In the genomic region with DNA sequence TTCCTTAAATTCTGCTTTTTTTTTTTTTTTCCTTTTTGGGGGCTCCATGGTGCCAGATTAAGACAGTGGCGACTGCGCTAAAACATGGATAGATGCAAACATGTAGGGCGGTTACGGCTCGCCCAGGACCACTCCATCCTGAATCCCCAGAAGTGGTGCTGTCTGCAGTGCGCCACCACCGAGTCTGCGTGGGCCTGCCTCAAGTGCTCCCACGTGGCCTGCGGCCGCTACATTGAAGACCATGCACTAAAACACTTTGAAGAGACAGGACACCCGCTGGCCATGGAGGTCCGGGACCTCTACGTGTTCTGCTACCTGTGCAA, we compare ENCODE assay signal across 9 mouse cellular contexts. TPM values are rescaled to one million over a fixed set of nuclear protein-coding genes. Genes with fewer than 3 reads are reported as not detected.
DNase-seq lines count a peak whose midpoint lies in the region; ATAC-seq and TF ChIP-seq lines count a peak whose summit lies in the region.
"Had no signal": no experiment of that assay in that cellular context is flagged by ENCODE, and none has a peak within 500 bp of the region (broad histone marks: within the 10 kb centered on the region; RNA-seq: fewer than 3 reads in every experiment).

No protein-coding gene starts in this region.

- peaks cover 4 to 8% of the 10 kb centered on the region in 2 experiments; a peak in 2 of 4 replicates for H3K4me1 ChIP-seq in heart, embryonic 14.5 days (ENCODE audit: control insufficient read depth in 2 of 2, insufficient read depth in 2 of 2, low read length in 2 of 2)
- H3K4me1 ChIP-seq in forebrain, postnatal 0 days (ENCODE audit: insufficient read depth): no peaks in the 10 kb centered on the region
- H3K4me1 ChIP-seq in liver, embryonic 16.5 days (ENCODE audit: control insufficient read depth, low read depth, low read length): peaks cover 2% of the 10 kb centered on the region; the same call in 1 of the 2 replicates

- no peak overlapping the region for H3K27ac ChIP-seq in heart, embryonic 14.5 days (replicated peaks in 1 of 2; ENCODE audit: control insufficient read depth in 1 of 2, insufficient read depth in 1 of 2, low read depth in 2 of 2, low read length in 2 of 2)
- H3K27ac ChIP-seq in forebrain, postnatal 0 days (ENCODE audit: low read depth, low read length): no peak overlapping the region
- no peak overlapping the region for H3K27ac ChIP-seq in liver, embryonic 16.5 days (ENCODE audit: low read length)

- 0 out of 2 replicates have a peak, but pooled peaks cover 15% of the 10 kb centered on the region for H3K36me3 ChIP-seq in heart, embryonic 14.5 days (ENCODE audit: control insufficient read depth, insufficient read depth, low read length)
- H3K36me3 ChIP-seq in forebrain, postnatal 0 days (ENCODE audit: insufficient read depth): peaks cover 14% of the 10 kb centered on the region
- H3K36me3 ChIP-seq in liver, embryonic 16.5 days (ENCODE audit: control insufficient read depth, insufficient read depth): peaks cover 3% of the 10 kb centered on the region; the same call in 1 of the 2 replicates

- no peak for DNase-seq in heart, adult 11 months
- peak; percentile 47 for DNase-seq in brain, adult 2 months (ENCODE audit: low read depth, low spot score)
- peak; percentile 12 for DNase-seq in forebrain, postnatal 0 days
- DNase-seq in thymus, postnatal 25 days: no peak
- no peak for DNase-seq in spleen, postnatal 14 days (ENCODE audit: low spot score in 2 of 2)
- DNase-seq in thymus, adult 18-20 months: no peak

- 16% methylated on average over 14 of the region's 14 CpGs for WGBS in heart, embryonic 14.5 days
- 22% methylated on average over 14 of the region's 14 CpGs for WGBS in forebrain, postnatal 0 days
- 30% methylated on average over 14 of the region's 14 CpGs for WGBS in liver, embryonic 16.5 days (ENCODE audit: insufficient replicate concordance)

- H3K9ac ChIP-seq in heart, embryonic 14.5 days (ENCODE audit: low read length): peak overlapping the region; percentile 69
- peak overlapping the region; percentile 37; the same call in 1 of the 2 replicates for H3K9ac ChIP-seq in forebrain, postnatal 0 days
- no peak overlapping the region for H3K9ac ChIP-seq in liver, embryonic 16.5 days (ENCODE audit: low read depth, low read length)

- H3K27me3 ChIP-seq in heart, embryonic 14.5 days (ENCODE audit: control insufficient read depth, insufficient read depth, low read length): peaks cover 8% of the 10 kb centered on the region; the same call in 1 of the 2 replicates
- no peaks in the 10 kb centered on the region for H3K27me3 ChIP-seq in forebrain, postnatal 0 days (ENCODE audit: insufficient read depth, low read length)
- peaks cover 16% of the 10 kb centered on the region for H3K27me3 ChIP-seq in liver, embryonic 16.5 days (ENCODE audit: control insufficient read depth, insufficient read depth, low read depth, low read length)

- peak overlapping the region; percentile 76 for H3K4me2 ChIP-seq in heart, embryonic 14.5 days (ENCODE audit: low read length)
- peak overlapping the region; percentile 50 for H3K4me2 ChIP-seq in forebrain, postnatal 0 days (ENCODE audit: low read depth)
- H3K4me2 ChIP-seq in liver, embryonic 16.5 days (ENCODE audit: low read depth, low read length): peak overlapping the region; percentile 59

- no peaks in the 10 kb centered on the region for H3K9me3 ChIP-seq in heart, embryonic 14.5 days (ENCODE audit: control insufficient read depth, low read length)
- no peaks in the 10 kb centered on the region for H3K9me3 ChIP-seq in forebrain, postnatal 0 days (ENCODE audit: low read length)
- no peaks in the 10 kb centered on the region for H3K9me3 ChIP-seq in liver, embryonic 16.5 days (replicated peaks; ENCODE audit: control insufficient read depth, low read length)
- H3K9me3 ChIP-seq: G1E had no signal

- no peak for ATAC-seq in heart, embryonic 14.5 days (ENCODE audit: insufficient number of reproducible peaks, insufficient read depth, low FRiP score, low read depth)
- ATAC-seq in forebrain, postnatal 0 days: peak; percentile 34; the same call in 1 of the 2 replicates
- ATAC-seq in liver, embryonic 16.5 days (ENCODE audit: low read depth): 0 out of 2 replicates have a peak, but pooled peaks have one; percentile 13

- peak overlapping the region; percentile 40 to 42 for H3K4me3 ChIP-seq in heart, embryonic 14.5 days (ENCODE audit: control insufficient read depth in 1 of 2, insufficient read depth in 1 of 2, low read depth in 1 of 2, low read length in 2 of 2)
- peak overlapping the region; percentile 29 for H3K4me3 ChIP-seq in forebrain, postnatal 0 days (ENCODE audit: low read depth, low read length)
- peak overlapping the region; percentile 40 for H3K4me3 ChIP-seq in liver, embryonic 16.5 days (ENCODE audit: low read depth, low read length)

- TF ChIP-seq CTCF in forebrain, postnatal 0 days (IDR thresholded peaks at IDR 0.05; ENCODE audit: low read depth): no peak

RNA-seq across cellular contexts. Expression of gene Tomm6, which starts 16.2 kb away (rescaled TPM):
- polyA plus RNA-seq in heart, embryonic 14.5 days (2014; fragmentation: Nextera tagmentation; extraction: Ambion mirVana): 354 and 369 TPM in 2 replicates
- total RNA-seq in forebrain, postnatal 0 days (2014; rRNA removed): 67.0 and 73.9 TPM in 2 replicates
- polyA plus RNA-seq in forebrain, postnatal 0 days (2015; fragmentation: Nextera tagmentation; extraction: Ambion mirVana): 329 and 353 TPM in 2 replicates
- 213 and 224 TPM in 2 replicates for polyA plus RNA-seq in liver, embryonic 16.5 days (2015; fragmentation: Nextera tagmentation; extraction: Ambion mirVana)

RNA-seq across cellular contexts. Expression of gene Frs3, which starts 16.9 kb away (rescaled TPM):
- 2.8 TPM in 2 replicates for polyA plus RNA-seq in heart, embryonic 14.5 days (2014; fragmentation: Nextera tagmentation; extraction: Ambion mirVana)
- total RNA-seq in forebrain, postnatal 0 days (2014; rRNA removed): 68.0 and 79.6 TPM in 2 replicates
- 33.6 and 43.6 TPM in 2 replicates for polyA plus RNA-seq in forebrain, postnatal 0 days (2015; fragmentation: Nextera tagmentation; extraction: Ambion mirVana)
- polyA plus RNA-seq in liver, embryonic 16.5 days (2015; fragmentation: Nextera tagmentation; extraction: Ambion mirVana): 1.3 and 1.5 TPM in 2 replicates

RNA-seq across cellular contexts. Expression of gene Gm21981, which starts 22.3 kb away (rescaled TPM):
- polyA plus RNA-seq in heart, embryonic 14.5 days (2014; fragmentation: Nextera tagmentation; extraction: Ambion mirVana): 0.53 and 1.4 TPM in 2 replicates
- total RNA-seq in forebrain, postnatal 0 days (2014; rRNA removed): 4.9 and 5.2 TPM in 2 replicates
- 0.76 and 0.97 TPM in 2 replicates for polyA plus RNA-seq in forebrain, postnatal 0 days (2015; fragmentation: Nextera tagmentation; extraction: Ambion mirVana)
- 0.05 TPM in 1 of 2 replicates, not detected in the other for polyA plus RNA-seq in liver, embryonic 16.5 days (2015; fragmentation: Nextera tagmentation; extraction: Ambion mirVana)

RNA-seq across cellular contexts. Expression of gene Prickle4, which starts 22.6 kb away (rescaled TPM):
- 0.78 TPM in 1 of 2 replicates, not detected in the other for polyA plus RNA-seq in heart, embryonic 14.5 days (2014; fragmentation: Nextera tagmentation; extraction: Ambion mirVana)
- 1.8 TPM in 1 of 2 replicates, not detected in the other for total RNA-seq in forebrain, postnatal 0 days (2014; rRNA removed)
- 0.45 and 0.60 TPM in 2 replicates for polyA plus RNA-seq in forebrain, postnatal 0 days (2015; fragmentation: Nextera tagmentation; extraction: Ambion mirVana)
- 0.25 TPM in 1 of 2 replicates, not detected in the other for polyA plus RNA-seq in liver, embryonic 16.5 days (2015; fragmentation: Nextera tagmentation; extraction: Ambion mirVana)
- total RNA-seq: G1E had no signal

RNA-seq across cellular contexts. Expression of gene Usp49, which starts 41.5 kb away (rescaled TPM):
- polyA plus RNA-seq in heart, embryonic 14.5 days (2014; fragmentation: Nextera tagmentation; extraction: Ambion mirVana): 3.0 and 3.2 TPM in 2 replicates
- 11.2 and 18.9 TPM in 2 replicates for total RNA-seq in forebrain, postnatal 0 days (2014; rRNA removed)
- 2.8 and 4.7 TPM in 2 replicates for polyA plus RNA-seq in forebrain, postnatal 0 days (2015; fragmentation: Nextera tagmentation; extraction: Ambion mirVana)
- 2.9 and 3.6 TPM in 2 replicates for polyA plus RNA-seq in liver, embryonic 16.5 days (2015; fragmentation: Nextera tagmentation; extraction: Ambion mirVana)

Comparison
In these comparisons a context has a peak if more than half of its experiments do, and no peak if none do; other contexts are left out.
1. DNase-seq: peak in brain, adult 2 months (single experiment) and forebrain, postnatal 0 days (single experiment); none in heart, adult 11 months (single experiment), thymus, postnatal 25 days (single experiment), spleen, postnatal 14 days (0 of 2) and thymus, adult 18-20 months (0 of 2).
2. Peak in every context shown above with its lines, with median percentiles within 50 percentile points of each other: H3K4me2 ChIP-seq and H3K4me3 ChIP-seq.